Mouse (Mus musculus) neural tube, postnatal 0 days (tissue): ENCODE measurements around the gene Trim43c. TPM values are rescaled to one million over a fixed set of nuclear protein-coding genes. Genes with fewer than 3 reads are reported as not detected.

Source experiments
- polyA plus RNA-seq: library from polyadenylated mRNA; unstranded; fragments of >200 nt; fragmentation: Nextera tagmentation; extraction: Ambion mirVana; gene quantifications from 2 replicates; pipeline ENCODE4 v1.2.1, GENCODE M21; 2015

Trim43c gene
- polyA plus RNA-seq = not detected in 2 replicates

DNA sequence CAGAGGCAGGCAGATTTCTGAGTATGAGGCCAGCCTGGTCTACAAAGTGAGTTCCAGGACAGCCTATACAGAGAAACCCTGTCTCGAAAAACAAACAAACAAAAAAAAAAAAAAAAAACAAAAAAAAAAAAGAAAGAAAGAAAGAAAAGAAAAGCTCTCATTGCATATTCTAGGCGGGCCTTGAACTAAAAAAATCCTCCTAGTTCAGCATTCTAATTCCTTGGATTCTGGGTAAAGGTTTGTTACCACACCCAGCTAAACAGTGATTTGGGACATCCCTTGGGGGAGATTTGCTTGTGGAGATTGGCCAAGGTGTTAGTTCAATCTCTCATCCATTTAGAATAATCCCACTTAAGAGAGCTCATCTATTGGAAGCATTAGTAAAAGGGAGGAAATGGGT is at the start of gene Trim43c:
Trim43c (plus strand) TSS at position 301 of the 400 bp plus-strand sequence.

Other genes starting within 250 kb of the Trim43c start
- gene Mthfsl, start 118.9 kb upstream of the Trim43c start, polyA plus RNA-seq = 58.1 and 59.4 TPM in 2 replicates
- gene Bcl2a1d, start 107.2 kb upstream of the Trim43c start, polyA plus RNA-seq = 0.41 TPM in 1 of 2 replicates, not detected in the other
- 0.50 TPM in 1 of 2 replicates, not detected in the other for gene Bcl2a1a, start 117.7 kb downstream of the Trim43c start, polyA plus RNA-seq